Mouse (Mus musculus) kidney, adult 2 months (tissue): ENCODE measurements around the gene Wwox.

Experiments
- CTCF ChIP-seq: fragments of 200-500 bp; conservative IDR thresholded peaks from 2 replicates; pipeline ENCODE4 v1.5.1; 2011; ENCODE audit warnings: low read depth, mild to moderate bottlenecking, control low read depth, low read length, moderate library complexity, mixed read lengths; ENCODE audit not compliant: insufficient read depth, insufficient read length
- POLR2A ChIP-seq: fragments of 200-500 bp; IDR thresholded peaks from one replicate; pipeline ENCODE4 v1.6.1; 2011; ENCODE audit warnings: low read depth, low read length, control low read depth

GRCm38 (mm10) chr8:114527648-114528221, 88.3 kb downstream of the Wwox start:
- TF ChIP-seq CTCF (no peak), POLR2A (no peak)
